Mouse (Mus musculus) liver, embryonic 14.5 days (tissue): ENCODE results near the gene Bcor. TPM values are rescaled to one million over a fixed set of nuclear protein-coding genes. Genes with fewer than 3 reads are reported as not detected.

Source experiments
- ATAC-seq: fragments of 200-750 bp; cut with Nextera tagmentation; 2 replicates; pipeline ENCODE4 v1.8.0; 2017; ENCODE audit warnings: moderate number of reproducible peaks, mild to moderate bottlenecking, moderate library complexity; ENCODE audit not compliant: insufficient read depth
- DNase-seq, 3 experiments: peaks; one replicate each; pipeline ENCODE4 v3.0.0-alpha.2; 2012 to 2013; ENCODE audit warnings: low read depth in 3 of 3, low spot score in 3 of 3
- H3K27ac ChIP-seq: fragments of 300-500 bp; sonication (generic); 2 replicates; pipeline ENCODE4 v1.5.1; 2014; ENCODE audit warnings: moderate library complexity, mild to moderate bottlenecking, control low read depth, inconsistent platforms
- H3K27me3 ChIP-seq: fragments of 300-500 bp; sonication (generic); 2 replicates; pipeline ENCODE4 v1.6.1; 2014; ENCODE audit warnings: mild to moderate bottlenecking, low read length, moderate library complexity; ENCODE audit not compliant: control insufficient read depth, insufficient read depth
- H3K36me3 ChIP-seq: fragments of 300-500 bp; sonication (generic); replicated peaks from 2 replicates; pipeline ENCODE4 v1.6.1; 2014; ENCODE audit warnings: low read depth; ENCODE audit not compliant: control insufficient read depth, insufficient read depth
- H3K4me1 ChIP-seq, 2 experiments: fragments of 200-500 bp in 1 of 2; fragments of 300-500 bp in 1 of 2; sonication (generic) in 1 of 2; replicated peaks; 2 replicates each; pipeline ENCODE4 v1.6.1; 2012 to 2014; ENCODE audit warnings: antibody characterized with exemption in 1 of 2, inconsistent platforms in 1 of 2, low read length in 1 of 2; ENCODE audit not compliant: control insufficient read depth in 2 of 2, insufficient read depth in 2 of 2
- H3K4me2 ChIP-seq: fragments of 300-500 bp; sonication (generic); 2 replicates; pipeline ENCODE4 v1.6.1; 2014; ENCODE audit warnings: low read depth, mild to moderate bottlenecking, control low read depth, moderate library complexity
- H3K4me3 ChIP-seq, 2 experiments: fragments of 200-500 bp in 1 of 2; fragments of 300-500 bp in 1 of 2; sonication (generic) in 1 of 2; 2 replicates each; pipeline ENCODE4 v1.5.1; 2012 to 2014; ENCODE audit warnings: low read depth in 2 of 2, low read length in 2 of 2, mild to moderate bottlenecking in 2 of 2, control low read depth in 1 of 2, inconsistent platforms in 1 of 2, moderate library complexity in 1 of 2; ENCODE audit not compliant: insufficient read depth in 1 of 2
- H3K9ac ChIP-seq: fragments of 300-500 bp; sonication (generic); replicated peaks from 2 replicates; pipeline ENCODE4 v1.6.1; 2014; ENCODE audit warnings: mild to moderate bottlenecking, control low read depth, moderate library complexity
- H3K9me3 ChIP-seq: fragments of 300-500 bp; sonication (generic); 2 replicates; pipeline ENCODE4 v1.6.1; 2016; ENCODE audit warnings: low read length, mixed read lengths; ENCODE audit not compliant: control insufficient read depth
- CTCF ChIP-seq: IDR thresholded peaks from 2 replicates; pipeline ENCODE4 v1.5.1; 2016; ENCODE audit warnings: antibody characterized with exemption, low read depth, control low read depth
- EP300 ChIP-seq: IDR thresholded peaks from 2 replicates; pipeline ENCODE4 v1.6.1; 2016; ENCODE audit warnings: antibody characterized with exemption, low read depth
- WGBS: fragments of 180-500 bp; shearing (Covaris S2); extraction: QIAGEN DNeasy Blood & Tissue Kit; methylation state at CpG from one replicate; pipeline ENCODE4 v1.1.7; 2014; ENCODE audit not compliant: insufficient replicate concordance; 5-methylcytosine and 5-hydroxymethylcytosine counted together
- polyA plus RNA-seq, 2 experiments: library from polyadenylated mRNA; depleted of rRNA in 1 of 2; stranded (reverse) in 1 of 2; unstranded in 1 of 2; fragments of >200 nt; fragmentation: Nextera tagmentation in 1 of 2; extraction: Ambion mirVana in 1 of 2; gene quantifications; 2 replicates each; pipeline versions ENCODE4 v1.2.1 to v1.2.3; 2012 to 2014

The Bcor gene
- polyA plus RNA-seq, 2 experiments, result 4.6 to 4.7 TPM

- WGBS, result 65% methylated on average over 3 of the region's 3 CpGs
- Histone ChIP-seq H3K4me2 (no peak overlapping the region), H3K27me3 (no peaks in the 10 kb centered on the region), H3K36me3 (no peaks in the 10 kb centered on the region; the same call in 1 of the 2 replicates), H3K9ac (no peak overlapping the region), H3K4me1 (peaks cover 0 to 9% of the 10 kb centered on the region in 2 experiments; a peak in 2 of 4 replicates), H3K4me3 (no peak overlapping the region), H3K27ac (no peak overlapping the region), H3K9me3 (no peaks in the 10 kb centered on the region)
- DNase-seq, result no peak
- ATAC-seq, result no peak
- TF ChIP-seq CTCF (no peak), EP300 (no peak)
Observed at GRCm38 (mm10) chrX:12060848-12061247, 99.3 kb downstream of the Bcor start.

- no peaks in the 10 kb centered on the region for H3K4me1 ChIP-seq
- no peak for TF ChIP-seq EP300
- no peak for TF ChIP-seq CTCF
- no peak overlapping the region for H3K4me2 ChIP-seq
- H3K27ac ChIP-seq, result no peak overlapping the region
- DNase-seq (no peak), ATAC-seq (no peak)
- H3K4me3 ChIP-seq, result no peak overlapping the region
- H3K9me3 ChIP-seq, result no peaks in the 10 kb centered on the region
- H3K27me3 ChIP-seq, result no peaks in the 10 kb centered on the region
- WGBS, result 84% methylated on average over 11 of the region's 11 CpGs
- no peaks in the 10 kb centered on the region; the same call in 1 of the 2 replicates for H3K36me3 ChIP-seq
- no peak overlapping the region for H3K9ac ChIP-seq
Observed at GRCm38 (mm10) chrX:12057210-12057609, 102.9 kb downstream of the Bcor start.

- WGBS, result 68% methylated on average over 9 of the region's 9 CpGs
- DNase-seq (no peak), ATAC-seq (no peak)
- no peaks in the 10 kb centered on the region; the same call in 1 of the 2 replicates for H3K36me3 ChIP-seq
- no peak for TF ChIP-seq EP300
- no peak for TF ChIP-seq CTCF
- no peak overlapping the region for H3K4me3 ChIP-seq
- no peak overlapping the region for H3K9ac ChIP-seq
- H3K27me3 ChIP-seq, result no peaks in the 10 kb centered on the region
- no peak overlapping the region for H3K4me2 ChIP-seq
- no peaks in the 10 kb centered on the region for H3K4me1 ChIP-seq
- H3K9me3 ChIP-seq, result no peaks in the 10 kb centered on the region
- no peak overlapping the region for H3K27ac ChIP-seq
Observed at GRCm38 (mm10) chrX:12053315-12053914, 106.7 kb downstream of the Bcor start.

- H3K27me3 ChIP-seq, result no peaks in the 10 kb centered on the region
- no peak for ATAC-seq
- no peak for DNase-seq
- H3K4me1 ChIP-seq, result no peaks in the 10 kb centered on the region
- TF ChIP-seq EP300 (no peak), CTCF (no peak)
- no peak overlapping the region for H3K4me3 ChIP-seq
- no peak overlapping the region for H3K9ac ChIP-seq
- peaks cover 2% of the 10 kb centered on the region; the same call in 1 of the 2 replicates for H3K36me3 ChIP-seq
- no peaks in the 10 kb centered on the region for H3K9me3 ChIP-seq
- H3K4me2 ChIP-seq, result no peak overlapping the region
- H3K27ac ChIP-seq, result no peak overlapping the region
- WGBS, result 79% methylated on average over 1 of the region's 1 CpGs
Observed at GRCm38 (mm10) chrX:12052651-12053050, 107.5 kb downstream of the Bcor start.

GRCm38 (mm10) chrX:12048721-12049120 lies 111.4 kb downstream of the Bcor start:
- no peak overlapping the region for H3K4me2 ChIP-seq
- H3K9me3 ChIP-seq, result no peaks in the 10 kb centered on the region
- H3K27ac ChIP-seq, result no peak overlapping the region
- peaks cover 2% of the 10 kb centered on the region; the same call in 1 of the 2 replicates for H3K36me3 ChIP-seq
- WGBS, result 68% methylated on average over 10 of the region's 11 CpGs
- no peak overlapping the region for H3K9ac ChIP-seq
- H3K4me1 ChIP-seq, result no peaks in the 10 kb centered on the region; a peak in 1 of 4 replicates
- no peaks in the 10 kb centered on the region for H3K27me3 ChIP-seq
- ATAC-seq (no peak), DNase-seq (no peak)
- no peak overlapping the region for H3K4me3 ChIP-seq
- TF ChIP-seq EP300 (no peak), CTCF (no peak)
